Mouse (Mus musculus) gastrocnemius, adult 8-10 months (tissue): ENCODE data around the gene Appl1. TPM values are rescaled to one million over a fixed set of nuclear protein-coding genes. Genes with fewer than 3 reads are reported as not detected.
"Not testable (repeated sequence)": the region's sequence is repeated elsewhere in the genome, so short reads cannot be mapped to it uniquely, and the experiment has no call there.

Experiments
- DNase-seq, 2 experiments: peaks; one replicate each; pipeline ENCODE4 v3.0.0; 2022; ENCODE audit warnings: low spot score in 2 of 2
- total RNA-seq, 4 experiments: library from RNA; stranded (reverse); gene quantifications; 2 replicates each; pipeline ENCODE4 v1.2.4; 2022

Gene Appl1
- total RNA-seq, 4 experiments from 2014 or later: 13.5 to 22.0 (median 18.2) TPM

DNA sequence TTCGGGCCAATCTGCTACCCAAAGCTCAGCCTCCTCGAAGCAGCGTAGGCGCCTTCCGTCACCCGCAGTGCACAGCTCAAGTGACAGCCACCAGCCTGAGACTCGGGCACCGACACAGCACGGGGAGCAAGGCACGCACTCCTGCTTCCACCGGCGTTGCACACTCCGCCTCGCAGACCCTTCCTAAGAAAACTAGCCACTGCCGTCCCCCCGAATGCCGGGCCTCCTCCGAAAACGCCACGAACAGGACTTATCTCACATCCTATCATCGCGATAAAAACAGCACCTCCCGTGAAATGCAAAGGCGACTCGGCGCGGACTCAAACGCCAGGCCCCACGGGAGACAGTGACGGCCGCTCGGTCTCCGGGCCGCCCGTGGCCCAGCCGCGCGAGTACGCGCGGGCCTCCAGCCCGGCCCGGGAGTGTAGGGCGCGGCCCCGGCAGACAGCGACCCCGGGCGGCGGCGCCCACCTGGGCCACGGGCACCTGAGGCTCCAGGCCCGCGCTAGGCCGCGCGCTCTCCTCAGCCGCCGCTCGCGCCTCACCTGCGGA lies 1.1 kb downstream of the Appl1 start:
- DNase-seq: no peak

DNA sequence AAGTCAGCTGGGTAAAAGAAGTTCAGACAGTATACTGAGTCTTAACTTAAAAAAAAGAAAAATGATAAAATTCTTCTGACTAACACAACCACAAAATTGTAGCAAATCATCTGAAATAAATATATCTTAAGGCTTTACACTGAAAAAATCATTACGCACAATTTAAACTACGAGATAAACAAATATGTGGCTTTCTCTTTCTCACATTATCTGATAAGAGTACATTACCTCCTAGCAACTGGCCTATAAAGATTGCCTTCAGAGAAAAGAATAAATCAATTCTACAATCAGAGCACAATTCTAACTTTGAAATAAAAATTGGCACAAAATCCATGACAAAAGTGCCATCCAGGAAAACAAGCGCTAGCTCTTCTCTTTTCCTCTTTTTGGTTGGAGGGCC lies 1.9 kb downstream of the Appl1 start:
- no peak for DNase-seq

DNA sequence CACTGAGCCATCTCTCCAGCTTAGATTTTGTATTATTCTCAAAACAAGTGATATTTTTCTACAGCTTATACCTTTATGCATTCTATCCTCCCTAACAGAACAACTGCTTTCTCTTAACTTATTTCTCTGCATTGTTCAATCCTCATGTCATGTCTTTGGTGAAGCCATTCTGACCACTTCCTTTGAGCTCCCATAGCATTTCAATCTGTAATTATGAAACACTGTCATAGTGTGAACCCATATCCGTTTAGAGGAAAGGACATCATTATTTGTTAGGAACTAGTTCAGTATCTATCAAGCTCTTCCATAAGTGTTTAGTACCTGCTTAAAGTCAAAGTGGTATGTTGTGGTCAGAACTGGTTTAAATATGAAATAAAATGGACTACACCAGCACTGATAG lies 10.5 kb downstream of the Appl1 start:
- no peak for DNase-seq

DNA sequence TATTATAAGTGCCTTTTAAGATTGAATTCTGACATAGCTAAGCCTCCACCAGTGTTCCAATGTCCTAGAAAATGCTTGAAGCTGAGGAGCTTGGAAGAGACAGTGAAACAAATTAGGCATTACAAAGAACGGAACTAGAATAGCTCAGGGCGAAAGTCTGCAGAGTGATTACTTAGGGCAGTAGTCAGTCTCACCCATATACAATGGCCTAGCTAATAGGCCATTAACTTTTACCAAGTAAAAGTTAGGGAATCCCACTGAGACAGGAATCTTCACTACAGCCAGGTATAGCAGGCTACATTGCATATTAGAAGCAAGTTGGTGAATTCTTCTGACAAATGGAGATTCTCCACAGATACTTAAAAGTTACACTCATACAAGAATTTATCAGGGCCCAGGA lies 14.9 kb downstream of the Appl1 start:
- not testable (repeated sequence) for DNase-seq

DNA sequence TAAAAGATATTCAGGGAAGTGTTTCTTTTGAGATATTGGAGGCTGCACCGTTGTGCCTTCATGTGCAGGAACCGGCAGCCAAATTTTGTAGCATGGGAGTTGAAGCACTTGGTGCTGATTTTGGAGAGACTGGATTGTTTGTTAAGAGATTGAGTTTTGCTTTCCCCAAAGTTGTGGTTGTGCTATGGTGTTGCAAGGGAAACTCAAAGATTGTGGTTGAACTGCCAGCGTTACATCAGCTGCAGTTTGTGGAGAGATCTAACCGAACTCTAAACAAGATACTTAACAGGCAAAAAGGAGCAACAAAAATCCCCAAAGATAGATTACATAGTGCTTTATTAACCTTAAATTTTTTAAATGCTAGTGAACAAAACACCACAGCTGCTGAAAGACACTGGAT lies 35.5 kb downstream of the Appl1 start:
- DNase-seq: no peak

DNA sequence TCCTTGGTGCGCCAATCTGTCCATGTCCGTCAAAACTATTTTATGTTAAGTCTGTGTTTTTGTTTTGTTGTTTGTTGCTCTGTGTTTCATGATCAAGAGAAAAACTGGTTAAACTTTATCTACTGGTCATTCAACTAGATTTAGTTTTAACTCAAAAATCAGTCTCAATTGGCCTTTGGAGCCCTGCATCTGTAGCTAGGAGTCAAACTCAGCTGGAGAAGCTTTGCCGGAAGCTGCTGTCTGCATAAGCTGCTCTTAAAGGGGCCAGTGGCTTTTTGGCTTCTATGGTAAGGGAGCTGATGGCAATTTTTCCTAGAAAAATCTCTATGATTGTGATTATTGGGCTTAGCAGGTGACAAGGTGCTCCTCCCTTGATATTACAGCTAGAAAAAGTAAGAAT lies 36.1 kb downstream of the Appl1 start:
- no peak for DNase-seq

DNA sequence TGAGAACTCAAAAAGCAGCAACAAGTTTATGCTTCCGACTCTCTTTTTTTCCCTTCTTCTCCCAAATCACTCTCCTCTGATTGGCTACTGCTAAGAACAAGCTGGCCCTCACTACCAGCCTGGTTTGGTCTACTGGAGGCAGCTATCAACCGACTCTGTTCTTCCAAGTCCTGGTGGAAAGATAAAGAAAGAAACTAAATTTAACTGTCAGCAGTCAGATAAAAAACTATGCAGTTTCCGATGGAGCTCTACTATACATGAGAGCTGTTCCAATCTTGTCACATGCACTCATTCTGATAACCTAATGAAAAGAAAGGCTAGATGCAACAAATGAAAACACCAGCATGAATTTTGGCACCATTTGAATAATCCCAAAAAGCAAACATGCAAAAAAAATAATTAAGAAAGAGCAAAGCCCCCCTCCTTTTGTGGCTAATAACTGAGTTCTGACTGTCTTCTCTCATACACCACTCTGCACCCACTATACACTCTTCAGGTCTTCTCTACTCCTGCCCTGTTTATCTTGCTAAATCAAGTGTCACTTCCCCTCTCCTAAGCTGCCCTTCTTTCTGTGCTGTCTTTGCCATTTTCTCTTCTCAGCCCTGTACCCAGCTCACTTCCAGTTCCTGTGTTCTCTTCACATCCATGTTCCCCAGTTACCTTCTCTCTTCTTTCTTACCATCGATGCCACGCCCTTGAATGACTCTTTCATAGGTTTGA lies 47.2 kb downstream of the Appl1 start:
- DNase-seq: no peak

DNA sequence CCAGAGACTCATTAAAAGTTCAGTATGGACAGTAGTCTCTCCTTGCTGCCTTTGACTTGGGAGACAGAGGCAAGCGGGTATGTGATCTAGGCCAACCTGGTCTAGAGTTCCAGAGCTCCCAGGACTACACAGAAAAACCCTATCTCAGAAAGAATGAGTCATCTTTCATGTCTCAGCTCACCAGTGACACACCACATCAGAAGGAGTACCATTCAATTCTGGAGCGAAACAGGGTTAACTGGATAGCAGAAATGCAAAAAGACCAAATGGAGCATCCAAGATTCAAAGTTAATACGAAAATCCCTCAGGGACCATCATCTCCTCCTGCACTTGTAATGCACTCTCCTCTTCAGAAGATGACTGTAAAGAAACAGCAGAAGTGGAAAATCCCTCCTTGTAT lies 51.7 kb downstream of the Appl1 start:
- no peak for DNase-seq

DNA sequence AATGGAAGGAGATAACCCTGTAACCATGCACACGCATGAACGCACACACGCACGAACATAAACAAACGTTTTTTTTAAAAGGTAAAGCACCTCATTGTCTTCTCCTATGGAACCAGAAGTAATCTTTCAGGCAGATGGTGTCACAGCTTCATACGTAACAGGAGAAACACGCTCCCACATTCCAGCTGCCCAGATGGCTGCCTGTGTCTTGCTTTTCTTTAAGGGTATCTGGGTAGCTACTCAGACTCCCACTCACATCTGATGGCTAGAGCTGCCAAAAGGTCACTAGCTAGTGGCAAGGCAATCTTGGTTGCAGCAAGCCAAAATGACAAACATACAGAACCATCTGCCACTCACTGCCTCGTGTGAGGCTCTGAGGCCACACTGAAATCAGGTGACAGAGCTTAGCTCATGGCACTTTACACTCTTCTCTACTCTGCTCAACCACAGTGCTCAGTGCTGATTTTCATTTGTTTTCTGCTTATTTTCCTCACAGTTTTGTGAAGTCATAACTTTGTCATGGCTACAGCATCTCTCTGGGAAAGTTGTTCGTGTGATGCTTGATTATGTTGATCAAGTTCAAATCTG lies 57.3 kb downstream of the Appl1 start:
- no peak for DNase-seq

DNA sequence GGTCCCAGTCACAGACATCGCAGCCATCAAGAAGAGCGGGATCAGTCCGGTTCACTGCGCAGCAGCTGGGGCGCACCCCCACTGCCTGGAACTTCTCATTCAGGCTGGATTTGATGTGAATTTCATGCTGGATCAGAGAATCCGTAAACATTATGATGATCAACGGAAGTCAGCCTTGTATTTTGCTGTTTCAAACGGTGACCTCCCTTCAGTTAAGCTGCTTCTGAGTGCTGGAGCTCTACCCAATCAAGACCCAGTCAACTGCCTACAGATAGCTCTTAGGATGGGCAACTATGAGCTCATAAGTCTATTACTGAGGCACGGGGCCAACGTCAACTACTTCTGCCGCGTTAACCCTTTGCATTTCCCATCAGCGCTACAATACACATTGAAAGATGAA lies 59.2 kb downstream of the Appl1 start:
- no peak for DNase-seq

DNA sequence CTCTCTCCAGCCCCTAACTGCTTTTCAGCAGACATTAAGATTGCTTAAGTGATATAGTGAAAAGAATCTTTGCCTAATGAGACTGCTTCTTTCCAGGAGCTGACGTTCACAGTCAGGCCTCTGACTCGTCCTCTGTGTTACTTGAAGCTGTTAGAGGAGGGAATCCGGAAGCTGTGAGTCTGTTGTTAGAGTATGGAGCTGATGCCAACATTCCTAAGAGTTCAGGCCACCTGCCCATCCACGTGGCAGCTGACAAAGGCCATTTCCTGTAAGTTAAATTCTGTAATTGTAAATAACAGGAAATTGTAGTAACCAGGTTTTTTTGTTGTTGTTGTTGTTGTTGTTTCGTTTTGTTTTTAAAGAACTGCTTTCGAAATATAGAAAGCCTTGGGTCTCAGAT lies 59.8 kb downstream of the Appl1 start:
- DNase-seq: no peak

DNA sequence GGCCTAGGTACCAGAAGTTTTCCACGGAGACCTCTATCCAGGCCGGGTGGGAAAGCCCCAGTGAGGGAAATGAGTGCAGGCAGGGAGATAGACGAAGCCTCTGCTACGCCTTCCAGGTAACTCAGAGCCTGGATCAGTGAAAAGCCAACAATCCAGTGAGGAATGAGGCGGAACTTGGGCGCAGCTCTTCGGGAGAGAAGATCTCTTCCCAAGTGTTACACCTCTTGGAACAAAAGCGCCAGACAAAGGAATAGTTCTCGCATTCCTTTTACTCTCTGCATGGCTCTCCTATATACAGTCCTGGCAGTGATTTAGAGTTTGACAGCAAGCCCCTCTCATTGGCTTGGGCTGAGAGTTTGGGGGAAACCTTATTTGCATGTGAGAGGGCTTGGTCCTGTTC lies 60.6 kb downstream of the Appl1 start:
- not testable (repeated sequence) for DNase-seq

DNA sequence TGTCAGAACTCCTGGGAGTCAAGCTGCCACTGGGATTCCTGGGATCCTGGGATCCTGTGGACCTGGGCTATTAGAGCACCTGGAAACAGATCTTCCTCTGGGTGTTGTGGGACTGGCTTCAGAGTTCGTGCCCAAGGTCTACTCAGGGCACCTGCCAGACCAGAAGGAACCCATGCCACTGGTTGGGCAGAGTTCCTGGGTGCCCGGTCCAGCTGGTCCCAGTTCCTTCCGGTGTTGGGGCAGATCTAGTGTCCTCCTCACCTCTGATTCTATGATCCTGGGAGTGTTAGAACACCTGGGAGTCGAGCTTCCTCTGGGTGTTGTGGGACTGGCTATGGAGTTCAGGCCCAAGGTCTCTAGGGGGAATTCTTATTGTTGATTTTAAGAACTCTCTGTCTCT lies 63.6 kb downstream of the Appl1 start:
- DNase-seq: no peak

DNA sequence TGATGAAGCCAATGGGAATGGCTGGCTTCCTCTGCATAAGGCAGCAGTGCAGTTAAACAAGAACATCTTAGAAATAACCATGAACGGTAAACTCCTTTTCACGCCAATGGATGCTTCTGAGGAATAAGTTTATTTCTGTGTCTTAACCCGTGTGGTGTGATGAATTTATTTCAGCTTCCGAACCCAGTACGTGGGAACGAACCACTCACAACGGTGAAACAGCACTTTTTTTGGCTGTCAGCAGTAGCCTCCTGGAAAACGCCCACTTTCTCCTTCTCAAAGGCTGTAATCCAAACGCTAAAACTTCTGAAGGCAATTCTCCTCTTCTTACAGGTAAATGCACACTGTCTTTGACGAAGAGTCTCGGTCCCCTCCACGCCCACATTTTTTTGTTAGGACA lies 70.1 kb downstream of the Appl1 start:
- no peak for DNase-seq

DNA sequence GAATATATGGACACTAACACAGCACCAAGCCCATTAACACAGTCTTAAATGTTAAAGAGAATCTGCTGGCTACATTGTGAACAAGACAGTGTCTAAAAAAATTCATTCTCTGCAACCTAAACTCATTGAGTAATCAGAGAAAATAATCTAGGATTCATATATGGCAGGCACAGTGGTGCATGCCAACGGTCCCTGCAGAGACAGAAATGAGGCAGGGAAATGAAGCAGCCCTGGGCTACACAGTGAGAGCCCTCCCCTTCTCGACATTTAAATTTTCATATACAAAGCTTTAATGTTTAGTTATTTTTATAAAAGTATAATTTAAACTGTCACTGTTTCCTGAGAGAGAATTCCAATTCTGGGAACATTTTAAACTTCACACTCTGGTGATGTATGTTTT lies 71.5 kb downstream of the Appl1 start:
- no peak for DNase-seq

DNA sequence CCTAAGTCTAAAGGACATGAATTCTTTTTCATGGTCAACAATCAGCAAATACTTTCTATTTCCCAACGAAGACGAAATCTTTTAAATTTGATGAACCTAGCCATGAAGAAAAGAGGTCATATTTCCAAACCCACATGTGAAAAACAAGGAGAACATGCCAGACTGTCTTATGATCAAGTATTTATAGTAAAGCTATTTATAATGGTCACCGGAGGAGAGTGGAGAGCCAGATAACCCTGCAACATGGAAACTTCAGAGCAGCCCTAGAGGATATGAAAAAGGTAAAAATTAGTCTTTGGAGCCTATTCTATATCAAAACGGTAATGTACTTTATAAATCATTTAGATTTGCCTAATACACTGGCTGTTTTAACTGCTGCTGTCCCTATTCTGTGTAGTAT lies 76.6 kb downstream of the Appl1 start, which contains the start of gene Asb14:
TSS of gene Asb14 (plus strand) at position 166 of the 400 bp plus-strand sequence.
- no peak for DNase-seq

DNA sequence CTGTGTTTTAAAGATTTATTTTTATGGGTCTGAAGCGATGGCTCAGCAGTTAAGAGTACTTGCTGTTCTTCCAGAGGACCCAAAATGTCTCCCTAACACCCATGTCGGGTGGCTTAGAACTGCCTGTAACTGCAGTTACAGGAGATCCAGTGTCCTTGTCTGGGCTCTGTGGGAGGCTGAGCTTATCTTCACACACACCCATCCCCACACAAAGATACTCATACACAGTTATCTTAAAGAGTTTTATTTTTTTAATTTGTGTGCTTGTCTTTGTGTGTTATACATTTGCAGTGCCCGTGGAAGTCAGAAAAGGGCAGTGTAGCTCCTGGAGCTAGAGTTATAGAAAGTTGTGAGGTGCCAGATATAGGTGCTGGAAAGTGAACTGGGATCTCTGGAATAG lies 80.3 kb downstream of the Appl1 start:
- DNase-seq: no peak

DNA sequence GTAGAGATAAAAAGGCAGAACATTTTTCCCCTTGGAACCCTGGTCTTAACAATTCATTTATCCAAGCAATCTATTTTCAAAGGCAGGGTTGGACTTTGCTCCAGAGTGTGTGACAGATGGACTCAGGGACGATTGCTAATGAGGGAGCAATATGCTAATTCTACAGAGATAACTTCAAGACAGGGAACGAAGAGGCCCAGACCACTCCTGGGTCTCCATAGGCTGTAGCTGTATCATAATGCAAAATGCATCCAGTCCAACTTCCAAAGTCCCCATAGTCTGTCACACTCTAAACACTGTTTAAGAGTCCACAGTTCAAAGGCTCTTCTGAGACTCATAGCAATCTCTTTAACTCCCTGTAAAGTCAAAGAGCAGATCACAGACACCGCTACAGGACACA lies 83.8 kb downstream of the Appl1 start:
- no peak for DNase-seq

DNA sequence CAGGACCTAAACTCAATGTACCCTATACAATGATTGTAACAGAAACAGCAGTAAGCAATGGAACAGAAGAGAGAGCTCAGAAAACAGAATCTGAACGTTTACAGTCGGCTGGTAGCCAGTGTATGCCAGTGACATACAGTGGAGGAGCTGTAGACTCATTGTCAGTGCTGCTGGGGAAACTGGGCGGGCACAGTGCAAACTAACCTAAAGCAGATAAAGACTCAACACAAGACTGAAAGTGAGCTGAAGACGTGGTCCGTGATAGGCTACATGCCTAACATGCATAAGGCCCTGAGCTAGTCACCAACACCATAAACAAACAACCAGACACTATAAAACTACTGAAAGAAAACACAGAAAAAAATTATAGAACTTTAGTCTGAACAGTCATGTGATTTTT lies 89.3 kb downstream of the Appl1 start:
- DNase-seq: no peak

DNA sequence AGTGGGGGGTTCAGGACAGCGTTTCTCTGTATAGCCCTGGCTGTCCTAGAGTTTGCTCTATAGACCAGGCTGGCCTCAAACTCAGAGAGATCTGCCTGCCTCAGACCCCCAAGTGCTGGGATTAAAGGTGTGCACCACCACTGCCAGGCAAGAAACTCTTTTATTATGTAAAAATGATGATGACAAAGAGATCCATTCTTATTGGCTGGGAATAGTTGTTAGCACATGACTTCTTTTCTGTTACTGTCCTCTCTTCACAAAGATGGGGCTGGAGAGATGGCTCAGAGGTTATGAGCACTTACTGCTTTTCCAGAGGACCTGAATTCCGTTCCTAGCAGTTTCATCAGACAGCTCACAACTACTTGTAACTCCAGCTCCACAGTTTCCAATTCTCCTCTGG lies 91.1 kb downstream of the Appl1 start:
- DNase-seq: no peak

DNA sequence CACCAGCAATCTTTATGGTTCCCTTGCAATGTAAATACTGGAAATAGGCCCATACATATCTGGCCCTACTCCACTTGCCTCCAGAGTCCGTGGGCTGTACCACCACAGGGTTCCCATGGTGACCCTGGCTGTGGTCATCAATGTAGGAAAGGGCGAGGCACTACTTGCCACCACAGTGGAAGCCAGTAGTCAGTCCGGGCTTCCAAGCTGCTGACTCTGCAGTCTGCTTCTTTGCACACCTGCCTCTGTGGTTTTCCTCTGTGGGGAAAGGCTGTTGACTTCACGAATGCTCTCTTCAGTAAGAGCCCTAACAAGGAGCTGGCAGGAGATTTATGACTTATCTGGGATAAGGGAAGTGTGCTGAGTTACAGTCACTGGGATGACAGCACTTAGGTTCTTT lies 92.3 kb downstream of the Appl1 start:
- no peak for DNase-seq
